Mouse (Mus musculus) ES-Bruce4 (cell line): ENCODE results near the gene Mboat2. TPM values are rescaled to one million over a fixed set of nuclear protein-coding genes. Genes with fewer than 3 reads are reported as not detected.

ENCODE experiments used
- H3K27ac ChIP-seq: 2 replicates; pipeline ENCODE4 v1.5.1; 2012; ENCODE audit warnings: low read length, inconsistent platforms; ENCODE audit not compliant: insufficient read depth
- H3K27me3 ChIP-seq: 2 replicates; pipeline ENCODE4 v1.6.1; 2012; ENCODE audit warnings: mild to moderate bottlenecking, low read length, inconsistent platforms; ENCODE audit not compliant: control insufficient read depth, poor library complexity, insufficient read depth, severe bottlenecking
- H3K36me3 ChIP-seq: 2 replicates; pipeline ENCODE4 v1.6.1; 2012; ENCODE audit warnings: inconsistent platforms, mild to moderate bottlenecking, low read length, moderate library complexity; ENCODE audit not compliant: control insufficient read depth, poor library complexity, insufficient read depth, severe bottlenecking
- H3K4me1 ChIP-seq: one replicate; pipeline ENCODE4 v1.8.1; 2011; ENCODE audit warnings: low read length; ENCODE audit not compliant: control insufficient read depth, insufficient read depth
- H3K4me3 ChIP-seq: 2 replicates; pipeline ENCODE4 v1.5.1; 2011; ENCODE audit warnings: low read depth, mild to moderate bottlenecking, low read length
- H3K9ac ChIP-seq: 2 replicates; pipeline ENCODE4 v1.6.1; 2012; ENCODE audit warnings: low read depth, mild to moderate bottlenecking, inconsistent platforms; ENCODE audit not compliant: poor library complexity, severe bottlenecking
- H3K9me3 ChIP-seq: replicated peaks from 2 replicates; pipeline ENCODE4 v1.6.1; 2012; ENCODE audit warnings: mild to moderate bottlenecking, low read length, inconsistent platforms; ENCODE audit not compliant: control insufficient read depth, poor library complexity, insufficient read depth, severe bottlenecking
- CTCF ChIP-seq: IDR thresholded peaks from one replicate; pipeline ENCODE4 v1.8.1; 2011; ENCODE audit warnings: low read depth, low read length
- EP300 ChIP-seq: IDR thresholded peaks from 2 replicates; pipeline ENCODE4 v1.6.1; 2011; ENCODE audit warnings: low read depth, low read length; ENCODE audit not compliant: insufficient read depth
- POLR2A ChIP-seq: IDR thresholded peaks from one replicate; pipeline ENCODE4 v1.8.1; 2011; ENCODE audit warnings: low read length; ENCODE audit not compliant: insufficient read depth
- polyA plus RNA-seq: library from polyadenylated mRNA; stranded (reverse); fragments of >200 nt; gene quantifications from 2 replicates; pipeline ENCODE4 v1.2.4, GENCODE M21; 2011; ENCODE audit warnings: low read depth; ENCODE audit not compliant: missing spikeins, insufficient read depth, insufficient read length

The Mboat2 gene
- polyA plus RNA-seq, 1 experiment, result 20.1 TPM

GRCm38 (mm10) chr12:24947065-24947464 lies 116.4 kb downstream of the Mboat2 start:
- no peaks in the 10 kb centered on the region for H3K36me3 ChIP-seq
- no peak overlapping the region for H3K4me3 ChIP-seq
- no peaks in the 10 kb centered on the region for H3K27me3 ChIP-seq
- no peak overlapping the region for H3K9ac ChIP-seq
- H3K9me3 ChIP-seq, result no peaks in the 10 kb centered on the region
- H3K27ac ChIP-seq, result no peak overlapping the region
- no peaks in the 10 kb centered on the region for H3K4me1 ChIP-seq
- TF ChIP-seq CTCF (no peak), POLR2A (no peak)

- Histone ChIP-seq H3K9me3 (no peaks in the 10 kb centered on the region), H3K27ac (no peak overlapping the region), H3K4me3 (no peak overlapping the region), H3K36me3 (no peaks in the 10 kb centered on the region), H3K9ac (no peak overlapping the region), H3K27me3 (no peaks in the 10 kb centered on the region), H3K4me1 (no peaks in the 10 kb centered on the region)
- TF ChIP-seq CTCF (peak; percentile 54), POLR2A (no peak), EP300 (no peak)
These were observed 117.7 kb downstream of the Mboat2 start for GRCm38 (mm10) chr12:24948344-24948743.

- Histone ChIP-seq H3K4me3 (no peak overlapping the region), H3K27me3 (no peaks in the 10 kb centered on the region), H3K36me3 (no peaks in the 10 kb centered on the region), H3K9ac (no peak overlapping the region), H3K4me1 (no peaks in the 10 kb centered on the region), H3K9me3 (no peaks in the 10 kb centered on the region), H3K27ac (no peak overlapping the region)
- TF ChIP-seq EP300, result no peak
- TF ChIP-seq CTCF, result peak; percentile 90
These were observed 119.8 kb downstream of the Mboat2 start for GRCm38 (mm10) chr12:24950376-24951046.

- Histone ChIP-seq H3K27me3 (no peaks in the 10 kb centered on the region), H3K36me3 (no peaks in the 10 kb centered on the region), H3K27ac (no peak overlapping the region), H3K9me3 (no peaks in the 10 kb centered on the region), H3K9ac (no peak overlapping the region), H3K4me1 (no peaks in the 10 kb centered on the region), H3K4me3 (no peak overlapping the region)
- TF ChIP-seq POLR2A (no peak), CTCF (peak; percentile 75)
These were observed 121.5 kb downstream of the Mboat2 start for GRCm38 (mm10) chr12:24952147-24952546.

- no peak for TF ChIP-seq EP300
- TF ChIP-seq CTCF, result no peak
- TF ChIP-seq POLR2A, result no peak
- Histone ChIP-seq H3K9ac (no peak overlapping the region), H3K27me3 (no peaks in the 10 kb centered on the region), H3K9me3 (no peaks in the 10 kb centered on the region), H3K4me1 (no peaks in the 10 kb centered on the region), H3K4me3 (no peak overlapping the region), H3K36me3 (no peaks in the 10 kb centered on the region), H3K27ac (no peak overlapping the region)
These were observed 124.5 kb downstream of the Mboat2 start for GRCm38 (mm10) chr12:24955137-24955536.

GRCm38 (mm10) chr12:24958526-24958925 lies 127.8 kb downstream of the Mboat2 start:
- Histone ChIP-seq H3K9ac (no peak overlapping the region), H3K27me3 (no peaks in the 10 kb centered on the region), H3K4me1 (no peaks in the 10 kb centered on the region), H3K36me3 (no peaks in the 10 kb centered on the region), H3K27ac (no peak overlapping the region), H3K9me3 (no peaks in the 10 kb centered on the region), H3K4me3 (no peak overlapping the region)
- TF ChIP-seq EP300 (no peak), POLR2A (no peak), CTCF (no peak)
